Mouse (Mus musculus): ENCODE data around the gene Hpcal1.
"Not testable (repeated sequence)": the region's sequence is repeated elsewhere in the genome, so short reads cannot be mapped to it uniquely, and the experiment has no call there.

Hpcal1 gene

DNA sequence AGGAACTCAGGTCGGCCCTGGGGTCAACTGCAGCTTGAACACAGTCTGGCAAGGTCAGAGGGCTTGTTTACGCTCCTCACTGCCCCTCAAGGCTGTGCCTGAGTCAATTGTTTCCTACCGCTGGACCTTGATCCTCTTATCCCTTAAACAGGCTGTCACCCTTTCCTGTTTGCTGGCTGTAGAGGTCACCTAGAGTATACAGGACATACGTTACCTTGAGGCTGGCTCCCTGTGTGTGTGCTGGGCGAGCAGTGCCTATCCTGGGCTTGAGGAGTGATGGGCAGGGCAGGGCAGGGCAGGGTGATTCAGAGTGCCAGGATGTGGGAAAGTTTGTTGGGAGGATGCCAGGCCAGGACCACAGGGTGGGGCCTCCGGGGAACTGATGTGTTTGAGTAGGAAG, 47.8 kb downstream of the Hpcal1 start:
- no peak for DNase-seq (ENCODE audit: low read depth, low spot score)

DNA sequence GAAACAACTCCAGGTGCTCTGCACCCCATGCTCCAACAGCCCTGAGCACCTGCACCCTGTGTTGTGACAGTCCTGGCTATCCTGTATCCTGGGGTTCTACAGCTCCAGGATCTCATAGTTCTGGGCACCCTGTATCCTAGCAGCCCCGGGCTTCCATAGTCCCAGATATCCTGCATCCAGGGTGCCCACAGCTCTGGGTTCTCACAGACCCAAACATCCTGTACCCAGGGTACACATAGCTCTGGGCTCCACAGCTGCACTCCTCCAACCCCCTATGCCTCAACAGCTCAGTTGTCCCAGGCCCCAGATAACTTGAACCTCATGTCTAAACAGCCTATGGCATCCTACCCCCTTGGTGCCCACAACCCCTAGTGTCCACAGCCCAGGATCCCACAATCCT, 49.6 kb downstream of the Hpcal1 start:
- DNase-seq (ENCODE audit: low read depth, low spot score) = no peak

DNA sequence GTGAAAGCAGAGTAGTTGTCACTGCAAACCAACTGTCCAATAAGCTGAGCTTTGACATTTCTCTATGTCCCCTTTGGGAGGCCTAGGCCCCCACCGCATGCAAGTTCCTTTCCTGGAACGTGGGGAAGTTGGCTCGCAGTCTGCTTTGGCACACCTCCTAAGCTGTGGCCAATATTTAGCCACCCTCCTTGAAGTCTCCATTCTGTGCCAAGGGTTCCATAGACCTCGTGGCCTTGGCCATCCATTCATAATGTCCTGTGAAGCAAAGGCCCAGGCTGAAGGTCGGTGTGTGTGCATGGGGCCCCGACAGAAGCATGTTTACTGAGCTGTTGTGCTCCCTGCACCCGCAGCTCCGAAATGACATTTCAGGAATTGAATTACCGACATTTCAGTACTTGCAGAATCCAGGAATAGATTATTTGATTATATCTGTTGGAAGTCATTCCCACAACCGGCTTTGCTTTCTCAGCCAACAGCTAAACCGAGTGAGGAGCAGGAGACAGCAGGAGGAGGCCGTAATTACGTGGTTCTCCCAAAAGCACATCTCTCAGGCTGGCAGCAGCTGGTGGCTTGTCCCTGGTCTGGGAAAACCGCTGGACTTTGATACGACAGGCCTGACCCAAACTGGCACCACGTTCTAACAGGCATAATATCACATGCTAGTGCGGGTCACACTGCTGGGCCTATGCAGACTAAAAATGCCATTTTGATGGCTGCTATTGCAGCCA, 51.1 kb downstream of the Hpcal1 start:
- DNase-seq (ENCODE audit: low read depth, low spot score) = no peak

DNA sequence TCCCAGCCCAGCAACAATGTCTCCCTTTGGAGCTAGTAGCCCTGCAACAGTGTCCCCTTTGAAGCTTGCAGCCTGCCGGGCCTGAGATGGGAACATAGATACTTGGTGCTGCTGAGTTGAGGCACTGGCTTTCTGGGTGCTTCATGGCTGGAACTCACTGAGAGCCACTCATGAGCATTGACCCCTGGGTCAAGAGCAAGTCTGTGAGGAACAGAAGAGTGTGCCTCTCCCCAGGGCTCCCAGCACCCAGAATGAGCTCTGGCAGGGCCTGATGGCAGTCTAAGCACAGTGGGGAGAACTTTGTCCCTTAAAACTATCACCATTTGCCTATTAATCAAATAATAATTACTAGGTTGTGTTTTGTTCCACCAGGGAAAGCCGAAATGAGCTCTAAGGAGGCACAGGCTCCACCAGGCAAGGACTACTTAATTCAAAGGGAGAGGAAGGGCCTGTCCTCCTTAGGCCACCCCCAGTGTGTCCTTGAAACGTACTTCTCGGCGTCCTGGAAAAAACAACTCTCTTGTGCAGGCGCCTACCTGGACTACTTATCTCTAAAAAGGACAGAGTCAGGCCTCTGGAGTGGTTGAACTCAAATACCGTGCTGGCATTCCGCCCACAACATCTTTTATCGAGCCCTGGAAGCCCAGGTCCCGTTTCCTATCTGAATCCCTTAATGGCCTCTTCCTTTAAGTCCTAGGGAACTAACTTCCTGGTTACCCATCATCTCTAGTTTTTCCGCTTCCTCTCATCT, 52.1 kb downstream of the Hpcal1 start:
- no peak for DNase-seq (ENCODE audit: low read depth, low spot score)

DNA sequence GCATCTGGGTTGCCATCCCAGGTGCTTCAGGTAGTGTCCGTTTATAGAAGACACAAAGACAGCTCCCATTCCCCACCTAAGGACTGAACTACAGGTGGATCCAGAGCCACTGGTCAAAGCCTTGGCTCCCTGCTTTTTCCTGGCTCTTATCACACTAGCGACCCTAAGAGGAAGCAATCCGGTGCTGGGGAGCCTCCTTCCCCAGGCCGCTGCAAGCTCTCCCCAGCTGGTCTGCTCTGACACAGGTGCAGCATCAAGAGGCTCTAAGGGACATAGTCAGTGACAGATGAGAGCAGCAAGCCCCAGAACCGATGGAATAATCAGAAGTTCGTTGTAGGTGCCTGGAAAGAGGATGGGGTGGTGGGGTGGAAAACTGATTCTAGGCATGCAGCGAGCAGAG, 54.8 kb downstream of the Hpcal1 start:
- no peak for DNase-seq (ENCODE audit: low read depth, low spot score)

DNA sequence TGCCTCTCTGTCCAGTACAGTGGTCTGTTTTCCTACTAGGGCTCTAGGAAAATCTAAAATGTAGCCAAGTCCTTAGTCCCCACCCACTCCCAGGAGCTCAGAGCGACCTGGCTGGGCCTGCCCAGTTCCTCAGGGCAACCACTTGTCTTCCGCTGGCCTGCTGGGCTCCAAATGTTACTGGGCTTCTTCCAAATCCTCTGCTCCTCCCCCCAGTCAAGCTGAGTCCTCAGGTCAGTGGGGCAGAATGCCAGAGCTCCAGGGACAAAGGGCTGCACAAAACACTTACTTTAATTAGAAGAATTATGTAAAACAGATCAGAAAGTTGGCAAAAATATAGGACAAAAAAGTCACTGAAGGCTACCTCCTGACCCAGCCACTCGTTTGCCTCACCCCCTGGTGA, 56.1 kb downstream of the Hpcal1 start:
- no peak for DNase-seq (ENCODE audit: low read depth, low spot score)

DNA sequence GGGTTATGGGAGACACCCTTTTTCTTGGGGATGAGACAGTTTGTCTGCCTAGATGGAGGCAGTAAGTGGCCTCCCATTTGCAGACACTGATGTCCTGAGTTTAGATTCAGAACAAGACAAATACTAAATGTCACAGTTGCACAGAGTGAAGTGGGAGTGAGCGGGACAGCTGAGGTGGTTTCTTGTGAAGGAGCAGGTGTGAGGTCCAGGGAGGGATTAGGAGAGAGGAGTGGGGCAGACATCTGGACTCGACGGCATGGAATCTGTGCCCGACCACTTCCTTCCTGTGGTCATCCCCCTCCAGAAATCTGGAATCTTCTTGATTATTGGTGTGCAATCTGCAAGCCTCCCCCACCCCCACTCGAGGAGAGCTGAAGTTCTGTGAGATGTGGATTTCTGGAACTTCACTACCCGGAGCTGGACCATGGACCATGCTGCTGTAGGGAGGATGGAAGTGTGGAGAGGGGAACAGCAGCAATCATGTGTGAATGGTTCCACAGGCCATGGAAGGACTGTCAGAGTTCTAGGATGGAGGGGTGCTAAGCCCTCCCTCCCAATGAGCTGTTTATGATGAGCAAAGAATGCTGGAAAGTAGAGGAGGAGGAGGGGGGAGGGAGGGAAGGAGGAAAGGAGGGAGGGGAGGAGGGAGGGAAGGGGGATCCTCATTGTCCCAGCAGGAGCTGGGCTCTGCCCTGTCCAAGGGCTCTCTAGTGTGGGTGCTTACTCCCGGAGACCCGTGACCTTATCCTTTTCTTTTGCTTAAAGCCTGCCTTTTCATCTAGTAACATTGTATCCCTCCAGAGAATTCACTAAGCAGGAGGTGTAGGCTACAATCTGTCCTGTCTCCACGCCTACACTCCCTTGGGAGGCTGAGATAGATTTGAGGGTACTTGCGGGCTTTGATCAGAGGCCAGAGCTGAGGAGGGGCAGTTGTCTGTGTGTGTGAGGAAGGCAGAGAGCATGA, 56.8 kb downstream of the Hpcal1 start:
- no peak for DNase-seq (ENCODE audit: low read depth, low spot score)

DNA sequence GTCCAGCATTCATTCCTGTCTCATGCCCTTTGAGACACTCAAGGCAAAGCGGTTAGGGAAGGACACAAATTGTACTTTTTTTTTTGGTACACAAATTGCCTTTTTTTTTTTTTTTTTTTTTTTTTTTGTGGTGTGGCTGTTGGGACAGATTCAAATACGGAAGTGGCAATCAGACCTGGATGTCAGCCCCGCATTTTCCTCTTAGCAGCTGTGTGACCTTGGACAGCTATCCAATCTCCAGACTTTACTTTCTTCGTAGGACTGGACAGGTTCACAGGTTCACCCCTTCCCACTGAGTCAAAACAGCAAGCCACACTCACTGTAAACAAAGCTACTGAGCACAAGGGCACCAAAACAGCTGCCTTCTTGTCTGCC, 57.5 kb downstream of the Hpcal1 start:
- DNase-seq (ENCODE audit: low read depth, low spot score) = no peak

DNA sequence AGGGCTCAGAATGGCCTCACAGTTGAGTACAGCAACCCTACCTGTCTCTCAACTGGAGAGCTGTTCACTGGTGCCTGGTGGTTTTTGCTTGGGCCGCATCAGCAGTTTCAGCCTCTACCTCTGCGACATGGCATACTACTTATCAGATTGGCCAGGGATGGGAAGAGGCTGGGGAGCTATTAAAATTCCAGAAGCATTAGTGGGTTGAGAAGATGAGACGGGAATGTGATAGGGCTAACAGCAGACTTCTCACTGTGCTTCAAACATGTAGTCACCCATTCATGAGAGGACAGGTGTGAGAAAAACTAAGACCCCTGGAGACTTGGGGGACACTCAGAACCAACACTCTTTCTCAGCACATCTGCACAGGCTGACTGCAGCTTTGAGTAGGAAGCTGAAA, 59.1 kb downstream of the Hpcal1 start:
- no peak for DNase-seq (ENCODE audit: low read depth, low spot score)

DNA sequence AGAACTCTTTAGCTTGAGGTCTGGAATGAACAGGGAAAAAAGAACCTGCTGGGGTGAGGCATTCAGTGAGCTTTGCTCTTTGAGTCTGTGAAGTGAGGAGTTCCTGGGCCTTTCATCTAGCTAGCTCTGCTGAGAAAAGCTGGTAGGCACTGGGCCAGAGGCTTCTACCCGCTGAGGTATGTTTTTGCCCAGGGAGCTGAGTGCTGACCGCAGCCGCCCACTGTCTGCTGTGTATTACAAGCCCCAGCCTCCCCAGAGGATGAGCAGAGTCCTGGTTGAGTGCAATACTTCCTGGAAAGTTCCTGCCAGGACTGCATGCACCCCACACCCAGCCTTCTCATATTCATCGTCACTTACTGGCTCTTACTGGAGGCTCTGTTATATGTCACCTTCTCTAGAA, 59.8 kb downstream of the Hpcal1 start:
- DNase-seq (ENCODE audit: low read depth, low spot score) = no peak

DNA sequence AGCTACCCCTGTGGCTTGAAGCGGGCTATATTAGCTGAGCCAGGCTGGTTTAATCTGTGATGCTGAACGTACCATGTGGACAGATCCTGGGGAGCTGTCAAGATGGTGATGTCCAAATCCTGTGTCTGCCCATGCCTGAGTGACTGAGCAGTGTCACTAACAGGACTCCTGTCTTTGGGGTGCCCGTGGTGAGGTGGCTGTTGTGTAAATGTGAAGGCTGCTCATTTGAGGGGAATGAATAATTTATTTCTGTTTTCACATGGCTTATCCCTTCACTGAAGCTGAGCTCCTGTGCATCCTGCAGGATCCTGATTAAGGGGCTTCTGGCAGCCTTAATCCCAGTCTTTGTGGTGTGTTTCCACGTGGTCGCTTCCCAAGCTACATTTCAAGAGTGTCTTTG, 62.2 kb downstream of the Hpcal1 start:
- no peak for DNase-seq (ENCODE audit: low read depth, low spot score)

DNA sequence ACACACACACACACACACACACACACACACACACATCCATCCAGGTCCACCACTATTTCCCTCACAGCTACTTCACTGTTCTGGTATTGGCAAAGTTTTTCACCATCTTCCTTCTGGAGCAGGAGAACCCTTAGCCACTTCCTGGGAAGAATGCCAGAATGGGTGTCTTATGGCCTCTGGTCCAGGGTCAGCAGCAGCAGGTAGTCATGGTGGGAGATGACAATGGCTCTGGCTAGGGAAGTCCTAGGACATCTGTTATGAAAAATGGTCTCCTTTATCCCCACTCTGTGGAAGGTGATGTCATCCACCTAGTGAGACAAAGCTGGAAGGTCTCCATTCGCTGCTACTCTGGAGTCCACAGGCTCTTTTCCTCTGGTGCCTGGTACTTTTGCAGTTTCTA, 64.1 kb downstream of the Hpcal1 start:
- no peak for DNase-seq (ENCODE audit: low read depth, low spot score)

DNA sequence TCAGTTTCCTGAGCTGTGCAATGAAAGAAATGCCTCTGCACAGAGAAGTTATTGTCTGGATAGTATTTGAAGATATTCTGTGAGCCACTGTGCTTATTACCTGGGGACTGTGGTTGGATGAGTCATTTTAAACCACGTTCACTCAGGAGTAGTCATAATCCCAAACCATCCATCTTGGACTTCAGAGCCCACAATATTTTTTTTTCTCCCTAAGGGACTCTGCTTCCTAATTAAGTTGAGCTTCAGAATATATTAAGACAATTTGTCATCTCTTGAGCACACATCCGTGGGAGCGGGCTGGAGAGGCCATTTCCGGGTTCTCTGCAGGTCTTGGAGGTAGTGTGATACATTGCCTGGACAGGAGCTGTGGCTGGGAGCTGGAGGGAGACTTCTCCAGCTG, 66.2 kb downstream of the Hpcal1 start:
- DNase-seq (ENCODE audit: low read depth, low spot score) = no peak

DNA sequence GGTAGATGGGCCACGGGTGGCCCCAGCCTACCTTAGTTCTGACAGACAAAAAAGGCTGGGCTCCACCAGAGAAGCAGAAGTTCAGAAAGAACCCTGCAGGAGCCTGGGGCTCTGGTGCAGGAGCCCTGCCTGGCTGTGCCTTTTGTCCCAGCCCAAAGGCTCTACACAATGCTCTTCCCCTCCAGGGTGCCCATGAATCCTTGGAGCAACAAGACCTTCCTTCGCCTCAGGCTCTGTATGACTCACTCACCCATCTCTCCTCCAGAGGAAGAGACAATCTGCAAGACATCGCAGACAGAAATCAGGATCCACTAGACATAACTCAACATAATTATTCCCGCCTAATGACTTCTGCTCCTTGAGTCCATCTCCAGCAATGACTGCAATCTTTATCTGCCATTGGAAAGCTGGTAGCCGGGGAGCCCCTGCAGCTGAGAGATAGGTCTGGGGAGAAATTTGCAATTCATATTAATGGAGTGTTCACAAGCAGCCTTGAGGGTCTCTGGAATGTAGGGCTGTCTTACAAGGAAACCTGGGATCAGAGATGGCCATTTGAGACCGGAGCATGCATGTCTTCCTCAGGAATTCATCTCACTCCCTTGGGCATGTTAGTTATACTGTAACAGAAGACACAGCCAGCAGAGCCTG, 71.8 kb downstream of the Hpcal1 start:
- no peak for DNase-seq (ENCODE audit: low read depth, low spot score)

DNA sequence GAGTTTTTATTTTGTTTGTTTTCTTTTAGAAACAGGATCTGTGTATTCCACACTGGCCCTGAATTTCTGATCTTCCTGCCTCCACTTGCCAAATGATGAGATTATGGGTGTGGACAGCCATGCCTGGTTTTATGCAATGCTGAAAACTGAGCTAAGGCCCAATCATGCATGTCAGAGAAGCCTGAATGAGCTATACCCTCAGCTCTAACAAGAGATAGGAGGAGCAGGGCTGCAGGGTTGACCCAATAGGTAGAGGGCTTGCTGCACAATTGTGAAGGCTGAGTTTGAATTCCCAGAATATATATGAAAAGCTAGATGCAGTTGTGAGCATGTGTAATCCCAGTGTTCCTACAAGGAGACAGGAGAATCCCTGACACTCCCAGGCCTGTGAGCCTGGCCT, 72.4 kb downstream of the Hpcal1 start:
- DNase-seq (ENCODE audit: low read depth, low spot score) = no peak

DNA sequence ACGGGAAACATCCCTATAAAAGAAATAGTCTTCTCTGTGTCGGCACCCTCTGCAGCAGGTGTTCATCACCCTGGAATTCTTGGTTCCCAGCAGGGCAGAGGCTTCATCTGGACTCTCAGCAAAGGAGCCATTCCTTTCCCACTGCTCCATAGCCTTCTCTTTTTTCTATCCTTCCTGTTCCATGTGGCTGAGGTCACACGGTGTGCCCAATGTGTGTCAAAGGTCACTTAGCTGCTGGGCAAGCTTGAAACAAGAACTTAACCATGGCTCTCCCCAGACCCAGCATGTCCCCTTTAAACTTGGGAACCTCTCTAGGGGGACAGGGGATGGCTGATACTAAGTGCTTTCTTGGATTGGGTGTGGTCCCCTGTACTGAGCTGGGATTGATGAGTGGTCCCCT, 73.3 kb downstream of the Hpcal1 start:
- DNase-seq (ENCODE audit: low read depth, low spot score) = no peak

DNA sequence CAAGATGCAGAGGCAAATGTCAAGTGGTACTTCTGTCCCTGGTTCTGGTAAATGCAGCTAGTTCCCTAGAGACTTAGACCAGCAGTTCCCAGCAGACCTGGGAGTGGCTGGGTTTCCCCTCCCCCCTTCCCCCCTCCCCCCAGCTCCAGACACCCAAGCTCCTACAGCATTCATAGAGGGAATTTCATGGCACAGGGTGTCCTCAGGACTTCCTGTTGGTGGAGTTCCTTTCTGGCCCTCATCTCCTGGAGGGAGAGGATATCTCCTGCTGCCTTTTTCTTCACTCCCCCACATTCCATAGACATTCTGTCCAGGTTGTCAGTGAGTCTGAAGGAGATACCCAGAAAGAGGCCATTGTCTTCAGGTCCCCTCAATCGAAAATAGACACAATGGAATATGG, 76.9 kb downstream of the Hpcal1 start:
- DNase-seq (ENCODE audit: low read depth, low spot score) = not testable (repeated sequence)

DNA sequence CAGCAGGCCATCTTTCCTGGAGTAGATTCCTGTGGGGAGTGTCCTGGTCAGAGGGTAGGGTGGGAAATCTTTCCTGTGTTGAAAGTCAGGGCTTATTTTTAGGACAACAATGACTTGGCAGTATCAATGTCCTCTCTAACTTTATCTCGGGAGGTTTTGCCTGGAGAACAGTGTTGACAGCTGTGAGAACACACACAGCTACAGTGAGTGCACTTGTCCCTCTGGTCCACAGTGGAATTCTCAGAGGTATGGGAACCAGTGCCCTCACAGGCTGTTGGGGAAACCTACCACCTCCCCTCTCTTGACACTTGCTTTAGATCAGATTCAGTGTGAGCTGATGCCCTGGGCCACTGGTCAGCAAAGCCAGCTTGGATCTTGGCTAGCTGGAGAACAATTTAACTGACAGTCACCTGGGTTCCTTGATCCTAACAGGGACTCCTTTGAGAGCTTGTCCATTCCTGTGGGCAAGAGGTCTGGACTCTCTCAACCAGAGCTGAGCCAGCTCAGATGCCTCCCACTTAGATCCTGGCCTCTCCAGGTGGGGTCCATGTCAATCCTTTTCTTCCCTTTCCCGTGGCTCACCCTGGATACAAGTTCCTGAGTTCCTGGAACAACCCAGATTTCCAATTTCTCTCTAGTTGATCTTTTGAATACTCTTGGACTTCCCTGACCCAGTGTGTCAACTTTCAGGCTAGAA, 79.0 kb downstream of the Hpcal1 start:
- DNase-seq (ENCODE audit: low read depth, low spot score) = no peak

DNA sequence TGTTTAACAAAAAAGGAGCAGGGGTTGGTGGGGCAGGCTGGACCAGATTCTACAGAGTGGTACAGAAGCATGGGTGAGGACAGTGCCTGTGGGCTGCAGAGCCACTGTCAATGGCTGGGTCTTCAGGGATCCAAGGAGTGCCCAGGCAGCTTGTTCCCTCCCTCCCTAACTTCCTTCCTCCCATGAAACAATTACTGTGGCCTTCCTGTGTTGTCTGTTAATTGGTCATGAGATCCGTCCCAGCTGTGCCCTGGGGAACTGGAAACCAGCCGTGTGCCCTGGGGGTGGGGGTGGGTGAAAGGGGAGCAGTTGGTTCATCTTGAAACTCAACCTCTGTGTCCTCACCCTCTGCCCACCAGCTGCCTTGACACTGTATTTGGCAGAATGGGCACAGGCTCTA, 79.9 kb downstream of the Hpcal1 start:
- no peak for DNase-seq (ENCODE audit: low read depth, low spot score)

DNA sequence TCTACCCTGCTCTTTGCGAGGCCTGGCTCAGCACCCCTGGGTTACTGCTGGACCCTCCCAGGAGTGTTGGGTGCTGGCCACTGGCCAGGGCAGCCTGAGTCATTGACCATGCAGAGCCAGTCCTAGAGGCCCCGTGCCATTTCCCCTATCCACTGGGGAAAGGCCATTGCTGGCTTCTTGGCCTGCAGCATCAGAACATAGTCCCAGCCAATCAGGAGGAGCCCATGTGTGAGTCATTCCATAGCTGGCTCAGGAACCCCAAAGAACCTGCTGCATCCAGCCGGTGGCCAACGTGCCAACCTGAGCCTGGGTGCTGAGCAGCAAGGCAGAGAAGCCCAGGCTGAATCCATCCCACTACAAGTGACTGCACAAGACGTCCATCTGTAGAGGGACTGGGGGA, 83.1 kb downstream of the Hpcal1 start:
- DNase-seq (ENCODE audit: low read depth, low spot score) = not testable (repeated sequence)

DNA sequence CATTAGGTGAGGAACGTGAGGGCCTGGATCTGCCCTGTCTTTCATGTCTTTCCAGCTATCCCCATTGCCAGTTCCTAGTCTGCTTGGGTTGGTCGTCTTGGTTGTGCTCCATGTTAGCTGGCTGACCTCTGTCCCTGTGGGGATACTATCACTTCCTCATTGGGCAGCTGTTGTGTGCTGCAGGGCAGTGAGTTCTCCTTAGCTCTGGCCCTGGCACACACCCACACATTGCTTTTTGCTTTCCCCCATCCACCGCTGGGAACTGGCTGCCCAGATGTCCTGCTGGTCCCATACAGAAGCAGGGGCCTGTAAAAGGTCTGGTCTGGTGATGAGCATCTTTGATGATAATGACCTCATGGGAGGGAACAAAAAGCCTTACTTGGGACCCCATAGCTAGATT, 84.2 kb downstream of the Hpcal1 start:
- not testable (repeated sequence) for DNase-seq (ENCODE audit: low read depth, low spot score)

Measured in brain, embryonic 18.5 days (tissue).